Mouse (Mus musculus): ENCODE results near the gene Prmt9. TPM values are rescaled to one million over a fixed set of nuclear protein-coding genes. Genes with fewer than 3 reads are reported as not detected.

The Prmt9 gene
- polyA plus RNA-seq, 1 experiment from 2014 or later: 22.0 TPM

- peak; percentile 25 for DNase-seq
- TF ChIP-seq CTCF (IDR thresholded peaks at IDR 0.05; ENCODE audit: low read depth): no peak
- no peaks in the 10 kb centered on the region for H3K27me3 ChIP-seq (ENCODE audit: insufficient read depth, low read length)
Measured at GRCm38 (mm10) chr8:77526130-77526529, 23.1 kb upstream of the Prmt9 start.

DNA sequence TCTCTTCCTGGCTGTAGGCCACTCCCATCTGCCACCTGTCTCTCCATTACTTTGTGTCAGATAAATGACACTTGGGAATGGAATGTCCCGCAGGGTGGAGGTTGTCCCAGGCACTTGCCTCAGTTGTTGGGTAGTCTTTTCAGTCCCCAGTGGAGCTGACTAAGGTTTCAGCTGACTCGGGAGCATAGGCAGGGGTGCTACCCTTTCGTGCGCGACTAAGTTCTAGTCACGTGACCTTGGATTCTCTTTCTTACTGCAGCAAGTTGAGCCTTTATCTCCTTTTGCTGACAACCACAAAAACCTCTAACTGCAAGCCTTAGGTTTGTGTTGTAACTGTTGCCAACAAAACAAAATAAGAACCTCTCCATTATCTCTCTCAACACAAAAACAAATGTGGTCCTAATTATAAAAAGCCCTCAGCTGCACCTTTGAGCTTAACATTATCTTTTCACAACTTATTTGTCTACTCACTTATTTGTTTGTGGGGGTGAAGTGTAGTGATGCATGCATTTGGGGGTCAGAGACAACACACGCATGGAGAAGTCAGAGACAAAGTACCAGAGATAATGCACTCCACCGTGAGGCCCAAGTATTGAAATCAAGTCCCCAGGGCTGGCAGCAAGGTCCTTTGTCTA is 14.7 kb upstream of the Prmt9 start:
- H3K27me3 ChIP-seq (ENCODE audit: insufficient read depth, low read length): no peaks in the 10 kb centered on the region
- H3K27ac ChIP-seq (ENCODE audit: low read depth): no peak overlapping the region
- no peak for ATAC-seq (ENCODE audit: insufficient read depth)
- no peak overlapping the region for H3K4me3 ChIP-seq (ENCODE audit: low read depth, low read length)
- 61% methylated on average over 8 of the region's 8 CpGs for WGBS
- no peaks in the 10 kb centered on the region for H3K9me3 ChIP-seq (ENCODE audit: low read depth, low read length)
- no peak for TF ChIP-seq CTCF (IDR thresholded peaks at IDR 0.05; ENCODE audit: low read depth)
- H3K4me1 ChIP-seq (ENCODE audit: insufficient read depth): no peaks in the 10 kb centered on the region
- no peak overlapping the region for H3K4me2 ChIP-seq
- DNase-seq: no peak
- no peaks in the 10 kb centered on the region for H3K36me3 ChIP-seq (ENCODE audit: insufficient read depth)
- H3K9ac ChIP-seq: no peak overlapping the region

More at GRCm38 (mm10) chr8:77526130-77526529, 23.1 kb upstream of the Prmt9 start:
- Histone ChIP-seq H3K4me1 (ENCODE audit: insufficient read depth) (peaks cover 5% of the 10 kb centered on the region; the same call in 1 of the 2 replicates), H3K36me3 (ENCODE audit: insufficient read depth) (no peaks in the 10 kb centered on the region), H3K9ac (no peak overlapping the region), H3K9me3 (ENCODE audit: low read depth, low read length) (no peaks in the 10 kb centered on the region), H3K27ac (ENCODE audit: low read depth) (no peak overlapping the region), H3K4me2 (no peak overlapping the region), H3K4me3 (ENCODE audit: low read depth, low read length) (no peak overlapping the region)
- no peak for ATAC-seq (ENCODE audit: insufficient read depth)
- 60% methylated on average over 8 of the region's 8 CpGs for WGBS

- H3K4me3 ChIP-seq (ENCODE audit: low read depth, low read length): no peak overlapping the region
- no peak overlapping the region for H3K4me2 ChIP-seq
- H3K36me3 ChIP-seq (ENCODE audit: insufficient read depth): no peaks in the 10 kb centered on the region
- no peak overlapping the region for H3K27ac ChIP-seq (ENCODE audit: low read depth)
- H3K9me3 ChIP-seq (ENCODE audit: low read depth, low read length): no peaks in the 10 kb centered on the region
- 78% methylated on average over 5 of the region's 5 CpGs for WGBS
- no peaks in the 10 kb centered on the region for H3K4me1 ChIP-seq (ENCODE audit: insufficient read depth)
- DNase-seq (peak; percentile 54), ATAC-seq (ENCODE audit: insufficient read depth) (peak; percentile 17; the same call in 1 of the 2 replicates)
- TF ChIP-seq CTCF (IDR thresholded peaks at IDR 0.05; ENCODE audit: low read depth): peak; percentile 79
- no peaks in the 10 kb centered on the region for H3K27me3 ChIP-seq (ENCODE audit: insufficient read depth, low read length)
- no peak overlapping the region for H3K9ac ChIP-seq
Measured at GRCm38 (mm10) chr8:77535026-77535595, 14.1 kb upstream of the Prmt9 start.

- no peaks in the 10 kb centered on the region for H3K4me1 ChIP-seq (ENCODE audit: insufficient read depth)
- no peak overlapping the region for H3K9ac ChIP-seq
- no peak for TF ChIP-seq CTCF (IDR thresholded peaks at IDR 0.05; ENCODE audit: low read depth)
- no peak overlapping the region for H3K4me3 ChIP-seq (ENCODE audit: low read depth, low read length)
- no peaks in the 10 kb centered on the region for H3K36me3 ChIP-seq (ENCODE audit: insufficient read depth)
- no peak for ATAC-seq (ENCODE audit: insufficient read depth)
- H3K4me2 ChIP-seq: no peak overlapping the region
- no peaks in the 10 kb centered on the region for H3K9me3 ChIP-seq (ENCODE audit: low read depth, low read length)
- no peak overlapping the region for H3K27ac ChIP-seq (ENCODE audit: low read depth)
- DNase-seq: no peak
- H3K27me3 ChIP-seq (ENCODE audit: insufficient read depth, low read length): no peaks in the 10 kb centered on the region
- 74% methylated on average over 12 of the region's 12 CpGs for WGBS
Measured at GRCm38 (mm10) chr8:77536821-77537220, 12.4 kb upstream of the Prmt9 start.

DNA sequence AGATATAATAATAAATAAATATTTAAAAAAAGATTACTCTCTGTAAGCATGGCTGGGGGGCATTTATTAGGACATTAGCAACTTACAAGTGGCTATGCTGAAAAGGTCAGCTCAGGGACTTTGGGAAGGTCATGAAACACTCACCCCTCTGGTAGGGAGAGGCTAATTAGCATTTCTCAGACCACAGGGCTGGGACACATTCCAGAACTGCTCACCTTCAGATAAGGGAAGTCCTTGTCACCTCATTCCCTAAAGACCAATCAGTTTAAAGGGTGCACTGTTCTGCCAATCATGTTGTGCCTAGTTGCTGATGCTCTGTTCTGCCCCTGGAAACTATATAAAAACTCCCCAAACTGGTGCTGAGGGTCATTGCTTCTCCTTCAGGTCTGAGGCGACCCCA is 10.9 kb upstream of the Prmt9 start:
- Histone ChIP-seq H3K27ac (ENCODE audit: low read depth) (no peak overlapping the region), H3K4me2 (no peak overlapping the region), H3K27me3 (ENCODE audit: insufficient read depth, low read length) (no peaks in the 10 kb centered on the region), H3K9ac (no peak overlapping the region), H3K36me3 (ENCODE audit: insufficient read depth) (no peaks in the 10 kb centered on the region), H3K9me3 (ENCODE audit: low read depth, low read length) (no peaks in the 10 kb centered on the region), H3K4me3 (ENCODE audit: low read depth, low read length) (no peak overlapping the region), H3K4me1 (ENCODE audit: insufficient read depth) (no peaks in the 10 kb centered on the region)
- TF ChIP-seq CTCF (IDR thresholded peaks at IDR 0.05; ENCODE audit: low read depth): no peak
- WGBS: 81% methylated on average over 1 of the region's 1 CpGs
- DNase-seq (no peak), ATAC-seq (ENCODE audit: insufficient read depth) (no peak)

- Histone ChIP-seq H3K36me3 (ENCODE audit: insufficient read depth) (no peaks in the 10 kb centered on the region), H3K27me3 (ENCODE audit: insufficient read depth, low read length) (no peaks in the 10 kb centered on the region), H3K4me3 (ENCODE audit: low read depth, low read length) (no peak overlapping the region), H3K27ac (ENCODE audit: low read depth) (no peak overlapping the region), H3K4me2 (no peak overlapping the region), H3K4me1 (ENCODE audit: insufficient read depth) (no peaks in the 10 kb centered on the region), H3K9ac (no peak overlapping the region), H3K9me3 (ENCODE audit: low read depth, low read length) (no peaks in the 10 kb centered on the region)
- WGBS: 75% methylated on average over 6 of the region's 6 CpGs
- ATAC-seq (ENCODE audit: insufficient read depth) (no peak), DNase-seq (no peak)
- no peak for TF ChIP-seq CTCF (IDR thresholded peaks at IDR 0.05; ENCODE audit: low read depth)
Measured at GRCm38 (mm10) chr8:77543152-77543777, 5.9 kb upstream of the Prmt9 start.

DNA sequence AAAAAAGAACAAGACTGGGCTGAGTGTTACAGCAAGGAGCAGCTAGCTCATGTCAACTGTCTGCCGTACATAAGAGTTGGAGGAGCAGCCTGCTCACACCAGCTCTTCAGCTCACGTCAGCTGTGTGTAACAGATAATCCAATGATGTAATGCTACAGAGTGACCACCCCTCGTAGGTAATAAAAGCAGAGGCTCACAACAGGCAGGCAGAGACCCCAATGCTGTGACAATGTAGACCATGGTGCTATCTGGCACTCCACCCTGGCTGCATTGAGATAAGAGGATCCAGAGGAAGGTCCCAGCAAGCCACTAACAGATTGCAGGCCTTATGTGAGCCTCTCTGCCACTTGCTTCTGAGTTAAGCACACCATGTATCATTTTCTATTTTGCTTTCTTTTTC is 4.8 kb upstream of the Prmt9 start:
- no peak overlapping the region for H3K27ac ChIP-seq (ENCODE audit: low read depth)
- H3K9ac ChIP-seq: no peak overlapping the region
- H3K36me3 ChIP-seq (ENCODE audit: insufficient read depth): no peaks in the 10 kb centered on the region
- H3K4me3 ChIP-seq (ENCODE audit: low read depth, low read length): no peak overlapping the region
- no peaks in the 10 kb centered on the region for H3K9me3 ChIP-seq (ENCODE audit: low read depth, low read length)
- 60% methylated on average over 3 of the region's 3 CpGs for WGBS
- no peak overlapping the region for H3K4me2 ChIP-seq
- no peaks in the 10 kb centered on the region for H3K27me3 ChIP-seq (ENCODE audit: insufficient read depth, low read length)
- no peaks in the 10 kb centered on the region for H3K4me1 ChIP-seq (ENCODE audit: insufficient read depth)
- TF ChIP-seq CTCF (IDR thresholded peaks at IDR 0.05; ENCODE audit: low read depth): no peak
- ATAC-seq (ENCODE audit: insufficient read depth) (no peak), DNase-seq (no peak)

Data from lung, embryonic 14.5 days (tissue).